Mouse (Mus musculus): Measurements from ENCODE around the gene Zfp541. TPM values are rescaled to one million over a fixed set of nuclear protein-coding genes. Genes with fewer than 3 reads are reported as not detected.

The Zfp541 gene
- polyA plus RNA-seq, 1 experiment from 2014 or later: not detected

GRCm38 (mm10) chr7:16050600-16050999 is 11.0 kb upstream of the Zfp541 start:
- Histone ChIP-seq H3K27me3 (ENCODE audit: control insufficient read depth, insufficient read depth, low read length) (no peaks in the 10 kb centered on the region), H3K9me3 (ENCODE audit: control insufficient read depth, low read length) (no peaks in the 10 kb centered on the region), H3K36me3 (ENCODE audit: control insufficient read depth, insufficient read depth, low read length) (no peaks in the 10 kb centered on the region), H3K4me2 (ENCODE audit: low read length) (no peak overlapping the region), H3K4me3 (ENCODE audit: control insufficient read depth in 1 of 2, insufficient read depth in 1 of 2, low read depth in 1 of 2, low read length in 2 of 2) (no peak overlapping the region), H3K4me1 (ENCODE audit: control insufficient read depth in 2 of 2, insufficient read depth in 2 of 2, low read length in 2 of 2) (peaks cover 15 to 26% of the 10 kb centered on the region in 2 experiments), H3K27ac (replicated peaks in 1 of 2; ENCODE audit: control insufficient read depth in 1 of 2, insufficient read depth in 1 of 2, low read depth in 2 of 2, low read length in 2 of 2) (no peak overlapping the region), H3K9ac (ENCODE audit: low read length) (no peak overlapping the region)
- no peak for ATAC-seq (ENCODE audit: insufficient number of reproducible peaks, insufficient read depth, low FRiP score, low read depth)
- 84% methylated on average over 3 of the region's 3 CpGs for WGBS

- H3K9ac ChIP-seq (ENCODE audit: low read length): peak overlapping the region; percentile 83
- ATAC-seq (ENCODE audit: insufficient number of reproducible peaks, insufficient read depth, low FRiP score, low read depth): no peak; the same call in 1 of the 2 replicates
These were observed 9.6 kb upstream of the Zfp541 start for GRCm38 (mm10) chr7:16051883-16052595.

GRCm38 (mm10) chr7:16052684-16053083 is 8.9 kb upstream of the Zfp541 start:
- WGBS: under 1% methylated on average over 24 of the region's 24 CpGs
- H3K36me3 ChIP-seq (ENCODE audit: control insufficient read depth, insufficient read depth, low read length): no peaks in the 10 kb centered on the region
- no peaks in the 10 kb centered on the region for H3K27me3 ChIP-seq (ENCODE audit: control insufficient read depth, insufficient read depth, low read length)
- H3K9ac ChIP-seq (ENCODE audit: low read length): peak overlapping the region; percentile 83
- H3K4me1 ChIP-seq (ENCODE audit: control insufficient read depth in 2 of 2, insufficient read depth in 2 of 2, low read length in 2 of 2): peaks cover 7 to 18% of the 10 kb centered on the region in 2 experiments
- peak overlapping the region; percentile 63 to 73 for H3K4me3 ChIP-seq (ENCODE audit: control insufficient read depth in 1 of 2, insufficient read depth in 1 of 2, low read depth in 1 of 2, low read length in 2 of 2)
- H3K27ac ChIP-seq (replicated peaks in 1 of 2; ENCODE audit: control insufficient read depth in 1 of 2, insufficient read depth in 1 of 2, low read depth in 2 of 2, low read length in 2 of 2): peak overlapping the region; percentile 79 to 87
- peak overlapping the region; percentile 92 for H3K4me2 ChIP-seq (ENCODE audit: low read length)
- peak; percentile 81 for ATAC-seq (ENCODE audit: insufficient number of reproducible peaks, insufficient read depth, low FRiP score, low read depth)
- no peaks in the 10 kb centered on the region for H3K9me3 ChIP-seq (ENCODE audit: control insufficient read depth, low read length)

More at GRCm38 (mm10) chr7:16051883-16052595, 9.6 kb upstream of the Zfp541 start:
- Histone ChIP-seq H3K4me2 (ENCODE audit: low read length) (peak overlapping the region; percentile 92), H3K27me3 (ENCODE audit: control insufficient read depth, insufficient read depth, low read length) (no peaks in the 10 kb centered on the region), H3K4me1 (ENCODE audit: control insufficient read depth in 2 of 2, insufficient read depth in 2 of 2, low read length in 2 of 2) (peaks cover 7 to 18% of the 10 kb centered on the region in 2 experiments), H3K36me3 (ENCODE audit: control insufficient read depth, insufficient read depth, low read length) (no peaks in the 10 kb centered on the region), H3K9me3 (ENCODE audit: control insufficient read depth, low read length) (no peaks in the 10 kb centered on the region), H3K27ac (replicated peaks in 1 of 2; ENCODE audit: control insufficient read depth in 1 of 2, insufficient read depth in 1 of 2, low read depth in 2 of 2, low read length in 2 of 2) (peak overlapping the region; percentile 79 to 87), H3K4me3 (ENCODE audit: control insufficient read depth in 1 of 2, insufficient read depth in 1 of 2, low read depth in 1 of 2, low read length in 2 of 2) (peak overlapping the region; percentile 63 to 73)
- WGBS: 4% methylated on average over 19 of the region's 19 CpGs

- 17% methylated on average over 6 of the region's 6 CpGs for WGBS
- H3K27me3 ChIP-seq (ENCODE audit: control insufficient read depth, insufficient read depth, low read length): no peaks in the 10 kb centered on the region
- H3K4me1 ChIP-seq (ENCODE audit: control insufficient read depth in 2 of 2, insufficient read depth in 2 of 2, low read length in 2 of 2): peaks cover 7 to 18% of the 10 kb centered on the region in 2 experiments
- ATAC-seq (ENCODE audit: insufficient number of reproducible peaks, insufficient read depth, low FRiP score, low read depth): no peak
- no peaks in the 10 kb centered on the region for H3K9me3 ChIP-seq (ENCODE audit: control insufficient read depth, low read length)
- H3K27ac ChIP-seq (replicated peaks in 1 of 2; ENCODE audit: control insufficient read depth in 1 of 2, insufficient read depth in 1 of 2, low read depth in 2 of 2, low read length in 2 of 2): peak overlapping the region; percentile 34 to 87; a peak in 2 of 4 replicates
- no peaks in the 10 kb centered on the region for H3K36me3 ChIP-seq (ENCODE audit: control insufficient read depth, insufficient read depth, low read length)
- H3K9ac ChIP-seq (ENCODE audit: low read length): no peak overlapping the region
- peak overlapping the region; percentile 63 to 73 for H3K4me3 ChIP-seq (ENCODE audit: control insufficient read depth in 1 of 2, insufficient read depth in 1 of 2, low read depth in 1 of 2, low read length in 2 of 2)
- H3K4me2 ChIP-seq (ENCODE audit: low read length): peak overlapping the region; percentile 92
These were observed 8.5 kb upstream of the Zfp541 start for GRCm38 (mm10) chr7:16053105-16053504.

GRCm38 (mm10) chr7:16054966-16055365 is 6.6 kb upstream of the Zfp541 start:
- no peak for ATAC-seq (ENCODE audit: insufficient number of reproducible peaks, insufficient read depth, low FRiP score, low read depth)
- Histone ChIP-seq H3K4me1 (ENCODE audit: control insufficient read depth in 2 of 2, insufficient read depth in 2 of 2, low read length in 2 of 2) (peaks cover 0 to 8% of the 10 kb centered on the region in 2 experiments; a peak in 3 of 4 replicates), H3K9me3 (ENCODE audit: control insufficient read depth, low read length) (no peaks in the 10 kb centered on the region), H3K4me2 (ENCODE audit: low read length) (no peak overlapping the region), H3K4me3 (ENCODE audit: control insufficient read depth in 1 of 2, insufficient read depth in 1 of 2, low read depth in 1 of 2, low read length in 2 of 2) (no peak overlapping the region), H3K36me3 (ENCODE audit: control insufficient read depth, insufficient read depth, low read length) (no peaks in the 10 kb centered on the region), H3K27me3 (ENCODE audit: control insufficient read depth, insufficient read depth, low read length) (no peaks in the 10 kb centered on the region), H3K27ac (replicated peaks in 1 of 2; ENCODE audit: control insufficient read depth in 1 of 2, insufficient read depth in 1 of 2, low read depth in 2 of 2, low read length in 2 of 2) (no peak overlapping the region), H3K9ac (ENCODE audit: low read length) (no peak overlapping the region)
- 54% methylated on average over 4 of the region's 4 CpGs for WGBS

DNA sequence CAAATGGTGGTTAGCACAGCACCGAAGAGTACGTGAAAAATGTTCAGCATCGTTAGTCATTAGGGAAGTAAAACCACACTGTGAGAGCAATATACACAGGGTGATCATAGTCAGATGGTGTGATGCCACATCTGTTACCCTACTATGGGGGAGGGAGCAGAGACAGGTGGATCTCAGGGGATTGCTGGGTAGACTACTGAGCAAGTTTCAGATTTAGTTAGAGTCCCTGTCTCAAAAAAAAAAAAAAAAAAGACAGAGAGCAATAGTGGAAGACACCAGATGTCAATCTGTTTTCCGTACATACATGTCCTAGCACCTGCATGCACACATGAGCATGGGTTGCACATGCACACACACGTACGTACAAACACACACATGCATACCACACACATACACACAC is 5.9 kb upstream of the Zfp541 start:
- H3K36me3 ChIP-seq (ENCODE audit: control insufficient read depth, insufficient read depth, low read length): no peaks in the 10 kb centered on the region
- no peak overlapping the region for H3K9ac ChIP-seq (ENCODE audit: low read length)
- H3K4me1 ChIP-seq (ENCODE audit: control insufficient read depth in 2 of 2, insufficient read depth in 2 of 2, low read length in 2 of 2): peaks cover 0 to 7% of the 10 kb centered on the region in 2 experiments; a peak in 2 of 4 replicates
- ATAC-seq (ENCODE audit: insufficient number of reproducible peaks, insufficient read depth, low FRiP score, low read depth): no peak
- no peak overlapping the region for H3K4me2 ChIP-seq (ENCODE audit: low read length)
- no peak overlapping the region for H3K4me3 ChIP-seq (ENCODE audit: control insufficient read depth in 1 of 2, insufficient read depth in 1 of 2, low read depth in 1 of 2, low read length in 2 of 2)
- H3K27me3 ChIP-seq (ENCODE audit: control insufficient read depth, insufficient read depth, low read length): peaks cover 6% of the 10 kb centered on the region
- WGBS: 76% methylated on average over 6 of the region's 6 CpGs
- H3K9me3 ChIP-seq (ENCODE audit: control insufficient read depth, low read length): no peaks in the 10 kb centered on the region
- H3K27ac ChIP-seq (replicated peaks in 1 of 2; ENCODE audit: control insufficient read depth in 1 of 2, insufficient read depth in 1 of 2, low read depth in 2 of 2, low read length in 2 of 2): no peak overlapping the region

GRCm38 (mm10) chr7:16056459-16057135 is 5.0 kb upstream of the Zfp541 start:
- H3K36me3 ChIP-seq (ENCODE audit: control insufficient read depth, insufficient read depth, low read length): no peaks in the 10 kb centered on the region
- ATAC-seq (ENCODE audit: insufficient number of reproducible peaks, insufficient read depth, low FRiP score, low read depth): no peak
- peaks cover 6% of the 10 kb centered on the region for H3K9me3 ChIP-seq (ENCODE audit: control insufficient read depth, low read length)
- no peak overlapping the region for H3K4me3 ChIP-seq (ENCODE audit: control insufficient read depth in 1 of 2, insufficient read depth in 1 of 2, low read depth in 1 of 2, low read length in 2 of 2)
- peaks cover 0 to 6% of the 10 kb centered on the region in 2 experiments; a peak in 2 of 4 replicates for H3K4me1 ChIP-seq (ENCODE audit: control insufficient read depth in 2 of 2, insufficient read depth in 2 of 2, low read length in 2 of 2)
- WGBS: 21% methylated on average over 5 of the region's 5 CpGs
- H3K27ac ChIP-seq (replicated peaks in 1 of 2; ENCODE audit: control insufficient read depth in 1 of 2, insufficient read depth in 1 of 2, low read depth in 2 of 2, low read length in 2 of 2): no peak overlapping the region
- H3K4me2 ChIP-seq (ENCODE audit: low read length): no peak overlapping the region
- no peak overlapping the region for H3K9ac ChIP-seq (ENCODE audit: low read length)
- peaks cover 15% of the 10 kb centered on the region for H3K27me3 ChIP-seq (ENCODE audit: control insufficient read depth, insufficient read depth, low read length)

Data from heart, embryonic 14.5 days (tissue).